Mouse (Mus musculus) forebrain, embryonic 15.5 days (tissue): ENCODE measurements around the gene Gspt1. TPM values are rescaled to one million over a fixed set of nuclear protein-coding genes. Genes with fewer than 3 reads are reported as not detected.

Source experiments
- ATAC-seq: fragments of 200-750 bp; cut with Nextera tagmentation; replicated peaks from 2 replicates; pipeline ENCODE4 v1.8.0; 2017; ENCODE audit warnings: mild to moderate bottlenecking, moderate TSS enrichment, moderate library complexity
- H3K27ac ChIP-seq: fragments of 300-500 bp; sonication (generic); replicated peaks from 2 replicates; pipeline ENCODE4 v1.5.1; 2015; ENCODE audit warnings: mild to moderate bottlenecking, inconsistent platforms
- H3K27me3 ChIP-seq: fragments of 300-500 bp; sonication (generic); 2 replicates; pipeline ENCODE4 v1.6.1; 2015; ENCODE audit warnings: inconsistent platforms
- H3K36me3 ChIP-seq: fragments of 300-500 bp; sonication (generic); 2 replicates; pipeline ENCODE4 v1.6.1; 2015; ENCODE audit warnings: mild to moderate bottlenecking, inconsistent platforms
- H3K4me1 ChIP-seq: fragments of 300-500 bp; sonication (generic); 2 replicates; pipeline ENCODE4 v1.6.1; 2015; ENCODE audit warnings: inconsistent platforms
- H3K4me2 ChIP-seq: fragments of 300-500 bp; sonication (generic); replicated peaks from 2 replicates; pipeline ENCODE4 v1.6.1; 2015; ENCODE audit warnings: mild to moderate bottlenecking, inconsistent platforms
- H3K4me3 ChIP-seq: fragments of 300-500 bp; sonication (generic); 2 replicates; pipeline ENCODE4 v1.5.1; 2015; ENCODE audit warnings: mild to moderate bottlenecking, inconsistent platforms
- H3K9ac ChIP-seq: fragments of 300-500 bp; sonication (generic); replicated peaks from 2 replicates; pipeline ENCODE4 v1.6.1; 2015; ENCODE audit warnings: mild to moderate bottlenecking, inconsistent platforms
- H3K9me3 ChIP-seq: fragments of 300-500 bp; sonication (generic); 2 replicates; pipeline ENCODE4 v1.6.1; 2016; ENCODE audit warnings: inconsistent platforms
- WGBS: fragments of 180-500 bp; shearing (Covaris S2); methylation state at CpG from one replicate; pipeline ENCODE4 v1.1.7; 2015; ENCODE audit warnings: mixed read lengths; 5-methylcytosine and 5-hydroxymethylcytosine counted together
- polyA plus RNA-seq: library from polyadenylated mRNA; unstranded; fragments of >200 nt; fragmentation: Nextera tagmentation; extraction: Ambion mirVana; gene quantifications from 2 replicates; pipeline ENCODE4 v1.2.1, GENCODE M21; 2015

Gspt1 gene
- polyA plus RNA-seq, 1 experiment from 2014 or later = 60.7 TPM

- 65% methylated on average over 6 of the region's 6 CpGs for WGBS
- Histone ChIP-seq H3K27ac (no peak overlapping the region), H3K36me3 (peaks cover 43% of the 10 kb centered on the region), H3K4me3 (peak overlapping the region; percentile 57), H3K4me2 (peak overlapping the region; percentile 94), H3K4me1 (peaks cover 31% of the 10 kb centered on the region), H3K9ac (peak overlapping the region; percentile 59), H3K9me3 (no peaks in the 10 kb centered on the region), H3K27me3 (no peaks in the 10 kb centered on the region)
- no peak for ATAC-seq
Measured at GRCm38 (mm10) chr16:11201740-11202394, 52.3 kb downstream of the Gspt1 start.

- no peak overlapping the region for H3K9ac ChIP-seq
- H3K36me3 ChIP-seq = peaks cover 60% of the 10 kb centered on the region
- H3K27ac ChIP-seq = no peak overlapping the region
- no peak for ATAC-seq
- H3K27me3 ChIP-seq = no peaks in the 10 kb centered on the region
- no peak overlapping the region for H3K4me3 ChIP-seq
- H3K4me1 ChIP-seq = peaks cover 28% of the 10 kb centered on the region
- WGBS = 90% methylated on average over 3 of the region's 3 CpGs
- H3K9me3 ChIP-seq = no peaks in the 10 kb centered on the region
- no peak overlapping the region for H3K4me2 ChIP-seq
Measured at GRCm38 (mm10) chr16:11200247-11200646, 53.9 kb downstream of the Gspt1 start.

- Histone ChIP-seq H3K9me3 (no peaks in the 10 kb centered on the region), H3K27me3 (no peaks in the 10 kb centered on the region), H3K4me2 (no peak overlapping the region), H3K4me1 (peaks cover 11% of the 10 kb centered on the region), H3K4me3 (no peak overlapping the region), H3K27ac (no peak overlapping the region), H3K36me3 (peaks cover 77% of the 10 kb centered on the region), H3K9ac (no peak overlapping the region)
- ATAC-seq = no peak
- WGBS = 84% methylated on average over 2 of the region's 2 CpGs
Measured at GRCm38 (mm10) chr16:11198467-11198866, 55.7 kb downstream of the Gspt1 start.

- no peaks in the 10 kb centered on the region for H3K27me3 ChIP-seq
- no peak for ATAC-seq
- H3K4me2 ChIP-seq = no peak overlapping the region
- WGBS = 88% methylated on average over 4 of the region's 4 CpGs
- H3K27ac ChIP-seq = no peak overlapping the region
- H3K9me3 ChIP-seq = no peaks in the 10 kb centered on the region
- H3K36me3 ChIP-seq = peaks cover 91% of the 10 kb centered on the region
- H3K9ac ChIP-seq = no peak overlapping the region
- peaks cover 8% of the 10 kb centered on the region for H3K4me1 ChIP-seq
- H3K4me3 ChIP-seq = no peak overlapping the region
Measured at GRCm38 (mm10) chr16:11197052-11197451, 57.1 kb downstream of the Gspt1 start.

GRCm38 (mm10) chr16:11193231-11193630, 60.9 kb downstream of the Gspt1 start:
- Histone ChIP-seq H3K9ac (no peak overlapping the region), H3K36me3 (peaks cover 64% of the 10 kb centered on the region), H3K4me3 (no peak overlapping the region), H3K4me1 (0 out of 2 replicates have a peak, but pooled peaks cover 4% of the 10 kb centered on the region), H3K27ac (no peak overlapping the region), H3K9me3 (no peaks in the 10 kb centered on the region), H3K27me3 (no peaks in the 10 kb centered on the region), H3K4me2 (no peak overlapping the region)
- WGBS = 98% methylated on average over 2 of the region's 2 CpGs
- ATAC-seq = no peak

GRCm38 (mm10) chr16:11190150-11190549, 64.0 kb downstream of the Gspt1 start:
- Histone ChIP-seq H3K36me3 (peaks cover 33% of the 10 kb centered on the region), H3K9me3 (no peaks in the 10 kb centered on the region), H3K4me3 (no peak overlapping the region), H3K9ac (no peak overlapping the region), H3K27me3 (no peaks in the 10 kb centered on the region), H3K27ac (no peak overlapping the region), H3K4me2 (no peak overlapping the region), H3K4me1 (0 out of 2 replicates have a peak, but pooled peaks cover 4% of the 10 kb centered on the region)
- 67% methylated on average over 7 of the region's 7 CpGs for WGBS
- no peak for ATAC-seq

GRCm38 (mm10) chr16:11177404-11177803, 76.7 kb downstream of the Gspt1 start:
- H3K4me1 ChIP-seq = peaks cover 17% of the 10 kb centered on the region
- H3K27ac ChIP-seq = no peak overlapping the region
- no peaks in the 10 kb centered on the region for H3K9me3 ChIP-seq
- no peaks in the 10 kb centered on the region for H3K27me3 ChIP-seq
- no peak for ATAC-seq
- 70% methylated on average over 2 of the region's 2 CpGs for WGBS
- no peak overlapping the region for H3K4me2 ChIP-seq
- no peak overlapping the region for H3K4me3 ChIP-seq
- no peaks in the 10 kb centered on the region for H3K36me3 ChIP-seq
- no peak overlapping the region for H3K9ac ChIP-seq

GRCm38 (mm10) chr16:11176884-11177244, 77.3 kb downstream of the Gspt1 start:
- Histone ChIP-seq H3K4me2 (peak overlapping the region; percentile 69), H3K9ac (peak overlapping the region; percentile 76; the same call in 1 of the 2 replicates), H3K27me3 (no peaks in the 10 kb centered on the region), H3K4me3 (peak overlapping the region; percentile 87), H3K4me1 (peaks cover 17% of the 10 kb centered on the region), H3K36me3 (no peaks in the 10 kb centered on the region), H3K9me3 (no peaks in the 10 kb centered on the region), H3K27ac (no peak overlapping the region)
- 3% methylated on average over 4 of the region's 4 CpGs for WGBS
- ATAC-seq = no peak

- WGBS = under 1% methylated on average over 57 of the region's 57 CpGs
- peak; percentile 95 for ATAC-seq
- Histone ChIP-seq H3K4me3 (peak within 1 kb of the TSS; percentile 87), H3K4me2 (peak within 1 kb of the TSS; percentile 69), H3K9me3 (no peaks in the 10 kb centered on the region), H3K27ac (peak within 1 kb of the TSS; percentile 84), H3K36me3 (no peaks in the 10 kb centered on the region), H3K27me3 (no peaks in the 10 kb centered on the region), H3K9ac (peak within 1 kb of the TSS; percentile 76), H3K4me1 (peaks cover 17% of the 10 kb centered on the region)
Measured at GRCm38 (mm10) chr16:11176208-11176883, 77.8 kb downstream of the Gspt1 start, which contains the start of gene Zc3h7a. TSS of gene Zc3h7a (minus strand) at chr16:11176393.

GRCm38 (mm10) chr16:11175489-11176207, 78.5 kb downstream of the Gspt1 start:
- Histone ChIP-seq H3K4me1 (peaks cover 17% of the 10 kb centered on the region), H3K4me2 (peak overlapping the region; percentile 69), H3K36me3 (no peaks in the 10 kb centered on the region), H3K9ac (peak overlapping the region; percentile 76), H3K4me3 (peak overlapping the region; percentile 87), H3K27ac (peak overlapping the region; percentile 84), H3K9me3 (no peaks in the 10 kb centered on the region), H3K27me3 (no peaks in the 10 kb centered on the region)
- WGBS = under 1% methylated on average over 72 of the region's 72 CpGs
- peak; percentile 72 for ATAC-seq

- ATAC-seq = no peak
- no peaks in the 10 kb centered on the region for H3K36me3 ChIP-seq
- H3K4me1 ChIP-seq = peaks cover 17% of the 10 kb centered on the region
- H3K27me3 ChIP-seq = no peaks in the 10 kb centered on the region
- H3K9ac ChIP-seq = peak overlapping the region; percentile 76
- peak overlapping the region; percentile 69 for H3K4me2 ChIP-seq
- no peaks in the 10 kb centered on the region for H3K9me3 ChIP-seq
- peak overlapping the region; percentile 87 for H3K4me3 ChIP-seq
- peak overlapping the region; percentile 84 for H3K27ac ChIP-seq
- WGBS = 7% methylated on average over 9 of the region's 9 CpGs
Measured at GRCm38 (mm10) chr16:11175100-11175488, 79.0 kb downstream of the Gspt1 start.

GRCm38 (mm10) chr16:11174671-11175081, 79.4 kb downstream of the Gspt1 start:
- no peak for ATAC-seq
- Histone ChIP-seq H3K9me3 (no peaks in the 10 kb centered on the region), H3K4me3 (peak overlapping the region; percentile 87), H3K4me2 (peak overlapping the region; percentile 69), H3K4me1 (peaks cover 17% of the 10 kb centered on the region), H3K36me3 (no peaks in the 10 kb centered on the region), H3K27ac (peak overlapping the region; percentile 84; the same call in 1 of the 2 replicates), H3K9ac (peak overlapping the region; percentile 76), H3K27me3 (no peaks in the 10 kb centered on the region)
- 4% methylated on average over 10 of the region's 10 CpGs for WGBS
